Mouse (Mus musculus) fibroblast of lung, adult 2 months (primary cell): ENCODE results near the gene Rbm38.

ENCODE experiments used
- DNase-seq: peaks from one replicate; pipeline ENCODE4 v3.0.0-alpha.2; 2011; ENCODE audit warnings: low read depth

The Rbm38 gene

DNA sequence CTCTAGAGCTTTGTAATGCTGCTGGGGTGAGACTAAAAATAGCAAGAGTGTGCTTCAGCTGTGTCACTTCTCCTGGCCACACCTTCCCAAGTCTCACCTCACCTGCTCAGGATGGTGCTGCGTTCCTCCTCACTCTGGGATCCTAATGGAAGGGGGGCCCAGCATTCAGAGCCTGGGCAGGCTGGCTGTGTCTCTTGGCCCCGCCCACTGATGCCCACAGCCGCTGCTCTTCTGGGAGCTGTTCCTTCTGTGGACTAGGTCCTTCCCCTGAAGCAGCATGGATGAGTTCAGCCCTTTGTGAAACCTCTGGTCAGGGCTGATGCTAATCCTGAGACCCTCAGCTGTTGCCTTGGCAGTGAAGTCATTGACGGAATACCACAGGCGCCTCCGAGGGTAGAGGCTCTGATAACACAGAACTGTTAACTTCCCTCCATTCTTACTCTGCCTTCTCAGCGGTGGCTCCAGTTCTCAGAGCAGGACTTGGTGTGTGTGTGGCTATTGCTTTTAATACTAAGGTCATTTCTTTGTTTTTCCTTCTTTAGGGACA, 5.5 kb upstream of the Rbm38 start:
- DNase-seq: no peak

- no peak for DNase-seq
Observed at GRCm38 (mm10) chr2:173017940-173018339, 2.4 kb upstream of the Rbm38 start.

DNA sequence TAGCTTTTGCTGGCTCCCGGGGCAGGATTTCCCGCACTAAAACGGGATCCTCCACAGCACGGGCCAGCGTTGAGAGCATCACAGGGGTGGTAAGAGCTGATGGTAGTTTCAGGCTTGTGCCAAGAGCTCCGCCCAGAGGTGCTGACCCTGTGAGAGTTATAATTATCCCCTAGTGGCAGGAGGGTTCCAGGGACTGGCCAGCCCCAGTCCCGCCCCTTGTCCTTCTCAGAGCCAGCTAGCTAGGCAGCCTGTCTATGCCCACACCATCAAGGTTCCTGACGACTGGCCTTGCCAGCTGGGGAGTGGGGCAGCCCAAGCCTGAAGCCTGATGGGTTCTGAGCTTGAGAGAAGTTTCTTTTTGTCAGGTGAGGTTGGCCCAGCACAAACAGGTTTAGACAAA, 1.7 kb upstream of the Rbm38 start:
- DNase-seq: no peak

GRCm38 (mm10) chr2:173019322-173019721, 976 bp upstream of the Rbm38 start:
- no peak for DNase-seq

GRCm38 (mm10) chr2:173019790-173020189, 508 bp upstream of the Rbm38 start:
- DNase-seq: no peak

- peak; percentile 46 for DNase-seq
Observed at GRCm38 (mm10) chr2:173021633-173022055, 1.3 kb downstream of the Rbm38 start.

- DNase-seq: no peak
Observed at GRCm38 (mm10) chr2:173022056-173022681, 1.9 kb downstream of the Rbm38 start.

DNA sequence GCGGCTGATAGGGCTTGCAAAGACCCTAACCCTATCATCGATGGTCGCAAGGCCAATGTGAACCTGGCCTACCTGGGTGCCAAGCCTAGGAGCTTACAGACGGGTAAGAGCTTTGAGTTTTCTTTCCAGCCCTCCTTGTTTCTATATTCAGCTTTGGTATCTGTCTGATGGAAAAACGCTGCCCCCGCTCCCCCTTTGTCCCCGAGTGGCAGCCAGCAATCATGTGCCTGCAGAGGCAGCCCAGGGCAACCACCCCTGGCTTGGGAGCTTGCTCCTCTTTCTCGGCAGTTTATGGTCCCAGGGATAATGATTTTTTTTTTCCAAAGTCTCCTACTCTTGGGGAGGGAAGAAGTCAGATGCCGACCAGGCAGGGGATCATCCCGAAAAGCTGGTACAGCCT, 2.5 kb downstream of the Rbm38 start:
- no peak for DNase-seq

GRCm38 (mm10) chr2:173023371-173023851, 3.1 kb downstream of the Rbm38 start:
- DNase-seq: no peak

- DNase-seq: no peak
Observed at GRCm38 (mm10) chr2:173023966-173024365, 3.7 kb downstream of the Rbm38 start.

- no peak for DNase-seq
Observed at GRCm38 (mm10) chr2:173024392-173024791, 4.1 kb downstream of the Rbm38 start.

GRCm38 (mm10) chr2:173024938-173025337, 4.6 kb downstream of the Rbm38 start:
- DNase-seq: peak; percentile 32

- no peak for DNase-seq
Observed at GRCm38 (mm10) chr2:173026286-173026685, 6.0 kb downstream of the Rbm38 start.

DNA sequence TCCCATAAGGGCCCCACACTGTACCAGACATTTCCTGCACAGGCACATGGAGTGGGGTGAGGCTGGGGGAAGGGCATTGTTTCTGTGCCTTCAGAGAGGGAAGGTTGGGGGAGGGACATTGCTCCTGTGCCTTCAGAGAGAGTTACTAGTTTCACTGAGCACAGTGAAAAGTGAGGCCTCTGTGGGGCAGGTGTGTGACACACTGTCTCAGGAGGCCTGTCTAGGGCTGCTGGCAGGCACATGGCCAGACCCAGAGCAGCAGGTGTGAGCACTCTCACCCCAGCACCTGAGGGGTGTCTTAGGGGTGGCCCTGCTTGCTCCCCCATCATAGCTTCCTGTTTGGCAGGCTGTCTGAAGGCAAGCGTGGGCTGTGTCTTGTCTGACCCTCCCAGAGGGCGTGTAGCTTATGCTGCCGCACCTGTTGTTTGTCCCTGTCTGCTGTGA, 6.4 kb downstream of the Rbm38 start:
- DNase-seq: no peak

DNA sequence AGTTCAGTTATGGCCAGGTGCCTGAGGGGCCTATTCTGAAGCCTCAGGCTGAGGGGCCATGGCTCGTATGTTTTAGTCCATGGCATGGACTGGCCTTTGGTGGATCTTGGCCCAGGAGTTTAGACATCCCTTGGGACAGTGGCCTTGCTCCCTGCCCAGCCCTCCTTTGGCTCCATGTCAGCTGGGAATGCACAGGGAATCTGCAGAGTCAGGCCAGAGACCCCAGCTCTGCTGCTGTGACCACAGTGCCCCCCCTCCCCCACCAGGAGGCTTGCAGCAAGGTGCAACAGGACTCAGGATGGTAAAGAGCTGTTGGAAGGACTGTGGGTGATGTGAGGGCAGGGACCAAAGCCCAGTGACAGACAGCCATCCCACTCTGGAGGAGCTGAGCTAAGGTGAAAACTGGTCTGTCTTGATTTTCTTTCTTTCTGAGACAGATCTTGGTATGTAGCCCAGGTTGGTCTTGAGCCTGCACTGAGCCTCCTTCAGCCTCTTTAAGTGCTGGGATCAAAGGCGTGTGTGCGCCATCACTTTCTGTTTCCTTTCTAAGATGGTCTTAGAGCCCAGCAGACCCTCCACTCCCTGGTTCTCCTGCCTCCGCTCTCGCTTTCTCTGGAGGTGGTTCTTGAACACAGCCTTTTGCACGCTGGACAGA, 7.0 kb downstream of the Rbm38 start:
- no peak for DNase-seq

- DNase-seq: no peak
Observed at GRCm38 (mm10) chr2:173027824-173028495, 7.7 kb downstream of the Rbm38 start.

- no peak for DNase-seq
Observed at GRCm38 (mm10) chr2:173028508-173029031, 8.3 kb downstream of the Rbm38 start.

- DNase-seq: no peak
Observed at GRCm38 (mm10) chr2:173030591-173031338, 10.5 kb downstream of the Rbm38 start.

DNA sequence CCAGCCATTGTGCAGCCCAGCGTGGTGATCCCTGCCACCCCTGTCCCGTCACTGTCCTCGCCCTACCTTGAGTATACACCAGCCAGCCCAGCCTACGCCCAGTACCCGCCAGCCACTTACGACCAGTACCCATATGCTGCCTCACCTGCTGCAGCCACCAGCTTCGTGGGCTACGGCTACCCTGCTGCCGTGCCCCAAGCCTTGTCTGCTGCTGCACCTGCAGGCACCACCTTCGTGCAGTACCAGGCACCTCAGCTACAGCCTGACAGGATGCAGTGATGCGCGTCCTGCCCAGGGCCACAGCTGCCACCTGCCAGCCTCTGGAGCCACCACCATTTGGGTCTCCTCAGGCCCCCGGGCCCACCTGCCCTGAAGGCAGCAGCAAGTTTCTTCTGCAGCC, 13.2 kb downstream of the Rbm38 start:
- DNase-seq: no peak

DNA sequence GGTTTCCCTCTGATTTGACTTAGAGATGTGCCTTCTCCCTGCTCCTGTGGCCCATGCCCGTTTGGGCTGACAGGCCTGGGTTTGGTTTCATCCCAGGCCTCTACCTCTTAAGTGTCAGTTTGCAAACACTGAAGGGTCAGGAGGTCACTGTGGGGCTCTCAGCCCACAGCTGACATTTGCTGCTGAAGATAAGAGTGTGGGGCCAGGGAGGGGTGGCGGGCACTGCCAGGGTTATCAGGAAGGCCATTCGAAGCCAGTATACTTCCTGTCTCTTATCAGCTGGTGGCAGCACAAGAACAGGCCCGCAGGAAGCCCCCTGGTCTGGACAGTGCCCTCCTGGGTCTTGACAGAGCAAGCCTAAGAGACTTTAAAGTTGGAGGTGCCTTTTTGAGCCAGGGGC, 14.7 kb downstream of the Rbm38 start:
- no peak for DNase-seq

GRCm38 (mm10) chr2:173035653-173036052, 15.4 kb downstream of the Rbm38 start:
- DNase-seq: no peak

DNA sequence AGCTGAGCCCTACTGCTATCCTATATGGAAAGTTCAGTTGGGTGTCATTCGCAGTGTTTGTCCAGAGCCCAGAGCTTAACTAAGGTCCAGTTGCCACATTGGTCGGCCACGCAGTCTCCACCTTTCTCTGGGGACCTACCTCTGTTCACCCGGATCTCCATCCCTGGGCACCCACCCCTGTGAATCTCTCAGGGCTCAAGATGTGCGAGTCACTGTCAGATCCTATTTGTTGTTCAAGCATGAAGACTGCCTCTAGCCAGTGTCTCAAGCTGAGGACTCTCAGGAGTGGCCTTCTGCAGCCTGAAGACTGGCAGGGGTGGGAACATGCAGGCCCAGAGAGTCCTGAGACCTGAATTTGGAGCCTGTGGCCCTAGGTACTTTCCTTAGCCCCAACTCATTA, 15.8 kb downstream of the Rbm38 start:
- DNase-seq: no peak
